Mouse (Mus musculus): ENCODE results near the gene Rph3a. TPM values are rescaled to one million over a fixed set of nuclear protein-coding genes. Genes with fewer than 3 reads are reported as not detected.

Rph3a gene
- polyA plus RNA-seq, 1 experiment from 2014 or later, result 0.57 TPM

GRCm38 (mm10) chr5:120988373-120988772 is 21.5 kb downstream of the Rph3a start:
- Histone ChIP-seq H3K27me3 (ENCODE audit: control insufficient read depth, insufficient read depth, low read length) (no peaks in the 10 kb centered on the region), H3K4me3 (ENCODE audit: low read depth, low read length) (no peak overlapping the region), H3K9ac (ENCODE audit: low read length) (no peak overlapping the region), H3K4me1 (ENCODE audit: control insufficient read depth, insufficient read depth, low read length) (no peaks in the 10 kb centered on the region), H3K4me2 (no peak overlapping the region), H3K36me3 (ENCODE audit: control insufficient read depth, insufficient read depth, low read length) (no peaks in the 10 kb centered on the region), H3K9me3 (ENCODE audit: control insufficient read depth, low read length) (no peaks in the 10 kb centered on the region), H3K27ac (ENCODE audit: low read depth, low read length) (no peak overlapping the region)
- 87% methylated on average over 3 of the region's 3 CpGs for WGBS
- DNase-seq (ENCODE audit: low spot score, missing footprints) (no peak), ATAC-seq (ENCODE audit: low FRiP score) (no peak)

- H3K27me3 ChIP-seq (ENCODE audit: control insufficient read depth, insufficient read depth, low read length), result no peaks in the 10 kb centered on the region
- 90% methylated on average over 1 of the region's 1 CpGs for WGBS
- H3K4me3 ChIP-seq (ENCODE audit: low read depth, low read length), result no peak overlapping the region
- H3K9ac ChIP-seq (ENCODE audit: low read length), result no peak overlapping the region
- no peaks in the 10 kb centered on the region; the same call in 1 of the 2 replicates for H3K9me3 ChIP-seq (ENCODE audit: control insufficient read depth, low read length)
- no peaks in the 10 kb centered on the region for H3K4me1 ChIP-seq (ENCODE audit: control insufficient read depth, insufficient read depth, low read length)
- H3K27ac ChIP-seq (ENCODE audit: low read depth, low read length), result no peak overlapping the region
- DNase-seq (ENCODE audit: low spot score, missing footprints) (no peak), ATAC-seq (ENCODE audit: low FRiP score) (no peak)
- no peak overlapping the region for H3K4me2 ChIP-seq
- no peaks in the 10 kb centered on the region for H3K36me3 ChIP-seq (ENCODE audit: control insufficient read depth, insufficient read depth, low read length)
Measured at GRCm38 (mm10) chr5:120983029-120983428, 26.9 kb downstream of the Rph3a start.

- ATAC-seq (ENCODE audit: low FRiP score) (no peak), DNase-seq (ENCODE audit: low spot score, missing footprints) (no peak)
- Histone ChIP-seq H3K27ac (ENCODE audit: low read depth, low read length) (no peak overlapping the region), H3K4me2 (no peak overlapping the region), H3K9me3 (ENCODE audit: control insufficient read depth, low read length) (no peaks in the 10 kb centered on the region; the same call in 1 of the 2 replicates), H3K4me1 (ENCODE audit: control insufficient read depth, insufficient read depth, low read length) (no peaks in the 10 kb centered on the region), H3K36me3 (ENCODE audit: control insufficient read depth, insufficient read depth, low read length) (no peaks in the 10 kb centered on the region), H3K4me3 (ENCODE audit: low read depth, low read length) (no peak overlapping the region), H3K27me3 (ENCODE audit: control insufficient read depth, insufficient read depth, low read length) (no peaks in the 10 kb centered on the region), H3K9ac (ENCODE audit: low read length) (no peak overlapping the region)
- WGBS, result 94% methylated on average over 11 of the region's 11 CpGs
Measured at GRCm38 (mm10) chr5:120981211-120981610, 28.7 kb downstream of the Rph3a start.

- DNase-seq (ENCODE audit: low spot score, missing footprints) (no peak), ATAC-seq (ENCODE audit: low FRiP score) (no peak)
- Histone ChIP-seq H3K9ac (ENCODE audit: low read length) (no peak overlapping the region), H3K4me1 (ENCODE audit: control insufficient read depth, insufficient read depth, low read length) (no peaks in the 10 kb centered on the region), H3K36me3 (ENCODE audit: control insufficient read depth, insufficient read depth, low read length) (no peaks in the 10 kb centered on the region), H3K27ac (ENCODE audit: low read depth, low read length) (no peak overlapping the region), H3K4me2 (no peak overlapping the region), H3K27me3 (ENCODE audit: control insufficient read depth, insufficient read depth, low read length) (no peaks in the 10 kb centered on the region), H3K9me3 (ENCODE audit: control insufficient read depth, low read length) (no peaks in the 10 kb centered on the region; the same call in 1 of the 2 replicates), H3K4me3 (ENCODE audit: low read depth, low read length) (no peak overlapping the region)
- WGBS, result 79% methylated on average over 2 of the region's 2 CpGs
Measured at GRCm38 (mm10) chr5:120980116-120980515, 29.8 kb downstream of the Rph3a start.

- Histone ChIP-seq H3K27me3 (ENCODE audit: control insufficient read depth, insufficient read depth, low read length) (no peaks in the 10 kb centered on the region), H3K27ac (ENCODE audit: low read depth, low read length) (no peak overlapping the region), H3K36me3 (ENCODE audit: control insufficient read depth, insufficient read depth, low read length) (no peaks in the 10 kb centered on the region), H3K4me3 (ENCODE audit: low read depth, low read length) (no peak overlapping the region), H3K9ac (ENCODE audit: low read length) (no peak overlapping the region), H3K9me3 (ENCODE audit: control insufficient read depth, low read length) (no peaks in the 10 kb centered on the region; the same call in 1 of the 2 replicates), H3K4me2 (no peak overlapping the region), H3K4me1 (ENCODE audit: control insufficient read depth, insufficient read depth, low read length) (no peaks in the 10 kb centered on the region)
- ATAC-seq (ENCODE audit: low FRiP score) (no peak), DNase-seq (ENCODE audit: low spot score, missing footprints) (no peak)
- WGBS, result 51% methylated on average over 3 of the region's 3 CpGs
Measured at GRCm38 (mm10) chr5:120976138-120976537, 33.8 kb downstream of the Rph3a start.

- Histone ChIP-seq H3K4me3 (ENCODE audit: low read depth, low read length) (no peak overlapping the region), H3K36me3 (ENCODE audit: control insufficient read depth, insufficient read depth, low read length) (no peaks in the 10 kb centered on the region), H3K4me1 (ENCODE audit: control insufficient read depth, insufficient read depth, low read length) (no peaks in the 10 kb centered on the region), H3K27ac (ENCODE audit: low read depth, low read length) (no peak overlapping the region), H3K27me3 (ENCODE audit: control insufficient read depth, insufficient read depth, low read length) (no peaks in the 10 kb centered on the region), H3K9me3 (ENCODE audit: control insufficient read depth, low read length) (no peaks in the 10 kb centered on the region; the same call in 1 of the 2 replicates), H3K9ac (ENCODE audit: low read length) (no peak overlapping the region), H3K4me2 (no peak overlapping the region)
- WGBS, result 63% methylated on average over 8 of the region's 8 CpGs
- ATAC-seq (ENCODE audit: low FRiP score) (no peak), DNase-seq (ENCODE audit: low spot score, missing footprints) (no peak)
Measured at GRCm38 (mm10) chr5:120974522-120974921, 35.4 kb downstream of the Rph3a start.

GRCm38 (mm10) chr5:120972278-120972677 is 37.6 kb downstream of the Rph3a start:
- H3K9me3 ChIP-seq (ENCODE audit: control insufficient read depth, low read length), result no peaks in the 10 kb centered on the region
- no peak for ATAC-seq (ENCODE audit: low FRiP score)
- 81% methylated on average over 6 of the region's 6 CpGs for whole genome bisulfite sequencing

GRCm38 (mm10) chr5:120971326-120971725 is 38.6 kb downstream of the Rph3a start:
- 77% methylated on average over 1 of the region's 1 CpGs for WGBS
- Histone ChIP-seq H3K27me3 (ENCODE audit: control insufficient read depth, insufficient read depth, low read length) (no peaks in the 10 kb centered on the region), H3K4me2 (no peak overlapping the region), H3K9me3 (ENCODE audit: control insufficient read depth, low read length) (no peaks in the 10 kb centered on the region), H3K9ac (ENCODE audit: low read length) (no peak overlapping the region), H3K36me3 (ENCODE audit: control insufficient read depth, insufficient read depth, low read length) (no peaks in the 10 kb centered on the region), H3K27ac (ENCODE audit: low read depth, low read length) (no peak overlapping the region), H3K4me3 (ENCODE audit: low read depth, low read length) (no peak overlapping the region), H3K4me1 (ENCODE audit: control insufficient read depth, insufficient read depth, low read length) (no peaks in the 10 kb centered on the region)
- DNase-seq (ENCODE audit: low spot score, missing footprints) (no peak), ATAC-seq (ENCODE audit: low FRiP score) (no peak)

More at GRCm38 (mm10) chr5:120972278-120972677, 37.6 kb downstream of the Rph3a start:
- Histone ChIP-seq H3K27ac (ENCODE audit: low read depth, low read length) (no peak overlapping the region), H3K4me1 (ENCODE audit: control insufficient read depth, insufficient read depth, low read length) (no peaks in the 10 kb centered on the region), H3K9ac (ENCODE audit: low read length) (no peak overlapping the region), H3K27me3 (ENCODE audit: control insufficient read depth, insufficient read depth, low read length) (no peaks in the 10 kb centered on the region), H3K36me3 (ENCODE audit: control insufficient read depth, insufficient read depth, low read length) (no peaks in the 10 kb centered on the region), H3K4me2 (no peak overlapping the region), H3K4me3 (ENCODE audit: low read depth, low read length) (no peak overlapping the region)
- no peak for DNase-seq (ENCODE audit: low spot score, missing footprints)

- Histone ChIP-seq H3K27ac (ENCODE audit: low read depth, low read length) (no peak overlapping the region), H3K36me3 (ENCODE audit: control insufficient read depth, insufficient read depth, low read length) (no peaks in the 10 kb centered on the region), H3K4me1 (ENCODE audit: control insufficient read depth, insufficient read depth, low read length) (no peaks in the 10 kb centered on the region), H3K27me3 (ENCODE audit: control insufficient read depth, insufficient read depth, low read length) (no peaks in the 10 kb centered on the region), H3K9me3 (ENCODE audit: control insufficient read depth, low read length) (no peaks in the 10 kb centered on the region), H3K4me3 (ENCODE audit: low read depth, low read length) (no peak overlapping the region), H3K4me2 (no peak overlapping the region), H3K9ac (ENCODE audit: low read length) (no peak overlapping the region)
- ATAC-seq (ENCODE audit: low FRiP score) (no peak), DNase-seq (ENCODE audit: low spot score, missing footprints) (no peak)
- WGBS, result 47% methylated on average over 4 of the region's 4 CpGs
Measured at GRCm38 (mm10) chr5:120969703-120970102, 40.2 kb downstream of the Rph3a start.

GRCm38 (mm10) chr5:120968799-120969198 is 41.1 kb downstream of the Rph3a start:
- 82% methylated on average over 8 of the region's 8 CpGs for WGBS
- Histone ChIP-seq H3K4me1 (ENCODE audit: control insufficient read depth, insufficient read depth, low read length) (no peaks in the 10 kb centered on the region), H3K4me2 (no peak overlapping the region), H3K4me3 (ENCODE audit: low read depth, low read length) (no peak overlapping the region), H3K27ac (ENCODE audit: low read depth, low read length) (no peak overlapping the region), H3K36me3 (ENCODE audit: control insufficient read depth, insufficient read depth, low read length) (no peaks in the 10 kb centered on the region), H3K9me3 (ENCODE audit: control insufficient read depth, low read length) (no peaks in the 10 kb centered on the region), H3K9ac (ENCODE audit: low read length) (no peak overlapping the region), H3K27me3 (ENCODE audit: control insufficient read depth, insufficient read depth, low read length) (no peaks in the 10 kb centered on the region)
- no peak for DNase-seq (ENCODE audit: low spot score, missing footprints)
- no peak for ATAC-seq (ENCODE audit: low FRiP score)
